Mouse (Mus musculus): Measurements from ENCODE around the gene Selenos. TPM values are rescaled to one million over a fixed set of nuclear protein-coding genes. Genes with fewer than 3 reads are reported as not detected.
"Not testable (repeated sequence)": the region's sequence is repeated elsewhere in the genome, so short reads cannot be mapped to it uniquely, and the experiment has no call there.

Gene Selenos
- polyA plus RNA-seq, 1 experiment from 2014 or later, result 145 TPM

- no peak overlapping the region for H3K4me3 ChIP-seq (replicated peaks; ENCODE audit: low read depth, low read length)
- no peaks in the 10 kb centered on the region for H3K36me3 ChIP-seq (ENCODE audit: insufficient read depth, low read length)
- H3K4me2 ChIP-seq (ENCODE audit: low read length), result no peak overlapping the region
- no peak for DNase-seq (ENCODE audit: low spot score)
- H3K9ac ChIP-seq (ENCODE audit: low read depth, low read length), result no peak overlapping the region
- no peak for TF ChIP-seq CTCF (IDR thresholded peaks at IDR 0.05; ENCODE audit: low read depth)
- no peak for ATAC-seq (replicated peaks; ENCODE audit: low FRiP score, low read depth)
- no peaks in the 10 kb centered on the region for H3K4me1 ChIP-seq (replicated peaks; ENCODE audit: insufficient read depth, low read length)
- H3K27me3 ChIP-seq (ENCODE audit: insufficient read depth, low read length), result no peaks in the 10 kb centered on the region
- WGBS, result 88% methylated on average over 4 of the region's 4 CpGs
- no peaks in the 10 kb centered on the region for H3K9me3 ChIP-seq (replicated peaks; ENCODE audit: low read length)
- no peak overlapping the region for H3K27ac ChIP-seq
Observed at GRCm38 (mm10) chr7:66053946-66054483, 25.4 kb upstream of the Selenos start.

GRCm38 (mm10) chr7:66055356-66055755, 24.1 kb upstream of the Selenos start:
- not testable (repeated sequence) for H3K4me2 ChIP-seq (ENCODE audit: low read length); H3K4me1 ChIP-seq (replicated peaks; ENCODE audit: insufficient read depth, low read length); H3K27ac ChIP-seq; H3K9ac ChIP-seq (ENCODE audit: low read depth, low read length); H3K4me3 ChIP-seq (replicated peaks; ENCODE audit: low read depth, low read length); ATAC-seq (replicated peaks; ENCODE audit: low FRiP score, low read depth); H3K9me3 ChIP-seq (replicated peaks; ENCODE audit: low read length); H3K36me3 ChIP-seq (ENCODE audit: insufficient read depth, low read length); H3K27me3 ChIP-seq (ENCODE audit: insufficient read depth, low read length)
- peak; percentile 87 for TF ChIP-seq CTCF (IDR thresholded peaks at IDR 0.05; ENCODE audit: low read depth)
- WGBS, result 3% methylated on average over 2 of the region's 2 CpGs
- DNase-seq (ENCODE audit: low spot score), result peak; percentile 62

DNA sequence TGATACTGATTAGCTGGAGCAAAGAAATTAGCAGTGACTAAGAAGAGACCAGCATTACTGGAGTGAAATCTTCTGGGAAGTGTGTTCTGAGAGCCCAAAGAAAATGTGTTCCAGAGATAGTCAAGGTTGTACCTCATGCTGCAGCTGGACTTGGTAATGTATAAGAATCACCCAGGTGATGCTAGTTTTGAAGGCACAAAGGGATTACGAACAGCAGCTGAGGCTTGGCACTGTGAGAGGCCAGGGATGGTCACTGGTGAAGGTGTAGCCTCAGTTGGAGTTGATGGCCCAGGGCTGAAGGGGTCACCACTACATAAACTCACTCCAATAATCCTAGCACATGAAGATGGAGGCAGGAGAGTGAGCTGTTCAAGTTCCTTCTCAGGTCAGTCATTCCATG, 20.7 kb upstream of the Selenos start, which contains the start of gene Snrpa1:
Snrpa1 (plus strand) TSS at position 301 of the 400 bp plus-strand sequence.
- Histone ChIP-seq H3K4me1 (replicated peaks; ENCODE audit: insufficient read depth, low read length) (no peaks in the 10 kb centered on the region; the same call in 1 of the 2 replicates), H3K36me3 (ENCODE audit: insufficient read depth, low read length) (peaks cover 7% of the 10 kb centered on the region; the same call in 1 of the 2 replicates), H3K4me3 (replicated peaks; ENCODE audit: low read depth, low read length) (peak within 1 kb of the TSS; percentile 96), H3K9me3 (replicated peaks; ENCODE audit: low read length) (no peaks in the 10 kb centered on the region), H3K27me3 (ENCODE audit: insufficient read depth, low read length) (no peaks in the 10 kb centered on the region), H3K9ac (ENCODE audit: low read depth, low read length) (peak within 1 kb of the TSS; percentile 82), H3K27ac (no peak within 1 kb of the TSS), H3K4me2 (ENCODE audit: low read length) (peak within 1 kb of the TSS; percentile 91)
- ATAC-seq (replicated peaks; ENCODE audit: low FRiP score, low read depth) (no peak), DNase-seq (ENCODE audit: low spot score) (no peak)
- TF ChIP-seq CTCF (IDR thresholded peaks at IDR 0.05; ENCODE audit: low read depth), result no peak
- 72% methylated on average over 1 of the region's 1 CpGs for WGBS

DNA sequence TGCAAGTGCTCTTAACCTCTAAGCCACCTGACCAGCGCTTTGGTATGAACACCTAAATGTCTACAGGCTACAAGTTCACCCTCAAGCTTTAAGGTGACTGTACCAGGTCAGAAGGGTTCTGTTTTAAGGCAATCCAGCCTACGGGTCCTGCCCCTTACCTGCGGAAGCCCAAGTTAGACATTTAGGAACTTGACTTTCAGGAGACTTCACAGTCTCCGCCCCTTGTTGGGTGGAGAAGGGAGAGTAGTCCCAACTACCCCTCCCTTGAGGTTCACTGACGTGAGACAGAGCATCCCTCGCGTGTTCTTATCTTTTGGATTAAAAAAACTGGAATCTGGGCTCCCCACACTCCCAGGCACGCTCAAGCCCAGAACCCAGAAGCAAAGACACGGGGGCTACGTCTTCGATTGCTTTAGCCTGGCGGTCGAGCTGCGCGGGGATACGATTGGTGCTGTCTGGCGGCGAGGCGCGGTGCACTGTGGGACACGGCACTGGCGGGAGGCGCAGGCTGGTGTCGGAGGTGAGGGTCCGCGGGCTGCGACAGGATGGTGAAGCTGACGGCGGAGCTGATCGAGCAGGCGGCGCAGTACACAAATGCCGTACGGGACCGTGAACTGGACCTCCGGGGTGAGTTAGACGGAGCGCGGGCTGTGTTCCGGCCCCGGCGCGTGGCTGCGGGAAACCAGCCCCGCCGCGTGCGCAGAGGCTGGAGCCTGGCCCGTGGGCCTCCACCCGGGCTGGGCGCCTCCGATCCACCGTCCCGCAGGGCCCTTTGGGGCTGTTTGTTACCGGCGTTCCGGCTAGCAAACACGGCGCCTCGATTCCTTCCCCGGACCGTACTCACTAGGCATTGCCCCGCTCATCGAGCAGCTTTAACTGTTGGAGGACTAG, 19.1 kb upstream of the Selenos start:
- peak; percentile 16; the same call in 1 of the 2 replicates for TF ChIP-seq CTCF (IDR thresholded peaks at IDR 0.05; ENCODE audit: low read depth)
- H3K4me2 ChIP-seq (ENCODE audit: low read length), result peak overlapping the region; percentile 91
- no peaks in the 10 kb centered on the region for H3K9me3 ChIP-seq (replicated peaks; ENCODE audit: low read length)
- ATAC-seq (replicated peaks; ENCODE audit: low FRiP score, low read depth) (peak; percentile 91), DNase-seq (ENCODE audit: low spot score) (peak; percentile 95)
- H3K4me1 ChIP-seq (replicated peaks; ENCODE audit: insufficient read depth, low read length), result no peaks in the 10 kb centered on the region; the same call in 1 of the 2 replicates
- H3K27me3 ChIP-seq (ENCODE audit: insufficient read depth, low read length), result no peaks in the 10 kb centered on the region
- H3K9ac ChIP-seq (ENCODE audit: low read depth, low read length), result peak overlapping the region; percentile 82
- peaks cover 18% of the 10 kb centered on the region for H3K36me3 ChIP-seq (ENCODE audit: insufficient read depth, low read length)
- WGBS, result under 1% methylated on average over 64 of the region's 64 CpGs
- H3K4me3 ChIP-seq (replicated peaks; ENCODE audit: low read depth, low read length), result peak overlapping the region; percentile 96
- peak overlapping the region; percentile 60 for H3K27ac ChIP-seq

DNA sequence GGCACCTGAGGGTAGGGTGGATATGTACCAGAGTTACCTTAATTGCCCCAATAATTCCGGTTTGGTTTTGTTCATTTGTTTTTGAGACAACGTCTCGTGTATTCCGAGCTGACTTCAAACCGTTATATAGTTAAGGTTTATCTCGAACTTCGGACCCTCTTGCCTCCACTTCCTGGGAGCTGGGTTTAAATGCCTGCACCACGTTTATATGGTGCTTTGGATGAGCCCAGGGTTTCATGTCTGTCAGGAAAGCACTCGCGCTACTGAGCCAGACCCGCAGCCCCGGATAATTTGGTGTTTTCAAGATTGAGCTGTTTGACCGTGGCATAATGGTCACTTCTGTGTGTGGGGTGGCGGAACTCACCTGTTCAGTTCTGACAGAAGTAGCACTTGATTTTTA, 18.4 kb upstream of the Selenos start:
- H3K36me3 ChIP-seq (ENCODE audit: insufficient read depth, low read length), result peaks cover 24% of the 10 kb centered on the region
- ATAC-seq (replicated peaks; ENCODE audit: low FRiP score, low read depth) (no peak), DNase-seq (ENCODE audit: low spot score) (no peak)
- under 1% methylated on average over 14 of the region's 14 CpGs for WGBS
- H3K4me1 ChIP-seq (replicated peaks; ENCODE audit: insufficient read depth, low read length), result no peaks in the 10 kb centered on the region; the same call in 1 of the 2 replicates
- peak overlapping the region; percentile 60; the same call in 1 of the 2 replicates for H3K27ac ChIP-seq
- H3K9me3 ChIP-seq (replicated peaks; ENCODE audit: low read length), result no peaks in the 10 kb centered on the region
- no peak for TF ChIP-seq CTCF (IDR thresholded peaks at IDR 0.05; ENCODE audit: low read depth)
- peak overlapping the region; percentile 82 for H3K9ac ChIP-seq (ENCODE audit: low read depth, low read length)
- H3K4me2 ChIP-seq (ENCODE audit: low read length), result peak overlapping the region; percentile 91
- H3K4me3 ChIP-seq (replicated peaks; ENCODE audit: low read depth, low read length), result peak overlapping the region; percentile 96
- no peaks in the 10 kb centered on the region for H3K27me3 ChIP-seq (ENCODE audit: insufficient read depth, low read length)

GRCm38 (mm10) chr7:66076411-66076810, 3.0 kb upstream of the Selenos start:
- Histone ChIP-seq H3K36me3 (ENCODE audit: insufficient read depth, low read length) (peaks cover 35% of the 10 kb centered on the region), H3K4me2 (ENCODE audit: low read length) (no peak overlapping the region), H3K4me1 (replicated peaks; ENCODE audit: insufficient read depth, low read length) (0 out of 2 replicates have a peak, but pooled peaks cover 7% of the 10 kb centered on the region), H3K9me3 (replicated peaks; ENCODE audit: low read length) (no peaks in the 10 kb centered on the region), H3K4me3 (replicated peaks; ENCODE audit: low read depth, low read length) (no peak overlapping the region), H3K9ac (ENCODE audit: low read depth, low read length) (no peak overlapping the region), H3K27ac (no peak overlapping the region), H3K27me3 (ENCODE audit: insufficient read depth, low read length) (no peaks in the 10 kb centered on the region)
- WGBS, result 54% methylated on average over 2 of the region's 2 CpGs
- DNase-seq (ENCODE audit: low spot score), result peak; percentile 12
- ATAC-seq (replicated peaks; ENCODE audit: low FRiP score, low read depth), result no peak
- TF ChIP-seq CTCF (IDR thresholded peaks at IDR 0.05; ENCODE audit: low read depth), result no peak

Measured in kidney, postnatal 0 days (tissue).